Mouse (Mus musculus) stomach, postnatal 0 days (tissue): ENCODE results near the gene Nagk.

Experiments used
- CTCF ChIP-seq: IDR thresholded peaks from 2 replicates; pipeline ENCODE4 v1.5.1; 2016; ENCODE audit warnings: antibody characterized with exemption, low read depth, mild to moderate bottlenecking, moderate library complexity
- EP300 ChIP-seq: optimal IDR thresholded peaks from 2 replicates; pipeline ENCODE3; 2016; ENCODE audit warnings: antibody characterized with exemption

GRCm38 (mm10) chr6:83762880-83763431 lies 31.8 kb upstream of the Nagk start:
- TF ChIP-seq EP300, result no peak
- peak; percentile 52 for TF ChIP-seq CTCF
